Mouse (Mus musculus) c-Kit-negative CD71-positive TER-119-positive erythroid progenitor cells, embryonic 14.5 days (primary cell): ENCODE results near the gene Hspbp1.
A peak's percentile ranks its signal among the peaks of the same experiment; 100 is the strongest.

Experiments used
- DNase-seq: peaks from one replicate; pipeline ENCODE4 v3.0.0-alpha.2; 2013; ENCODE audit warnings: low read depth, low spot score

Gene Hspbp1

GRCm38 (mm10) chr7:4668506-4668905, 16.4 kb downstream of the Hspbp1 start:
- no peak for DNase-seq

DNA sequence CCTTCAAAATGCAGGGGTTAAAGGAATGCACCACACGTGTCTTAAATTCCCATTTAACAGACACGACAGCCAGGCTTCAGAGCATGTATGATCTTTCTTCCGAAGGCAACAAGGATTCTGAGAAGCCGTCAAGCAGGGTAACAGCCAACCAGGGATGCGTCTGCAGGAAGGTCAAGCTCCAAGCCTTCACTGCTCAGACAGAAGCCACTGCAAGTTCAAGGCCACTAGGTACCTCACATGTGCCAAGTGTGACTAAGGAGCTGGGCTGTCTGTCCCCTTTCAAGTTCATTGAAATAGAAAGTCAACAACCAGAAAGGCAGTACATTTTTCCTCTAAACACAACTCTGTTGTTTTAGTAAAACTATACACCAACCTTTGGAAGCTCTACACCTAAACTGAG, 18.0 kb downstream of the Hspbp1 start:
- no peak for DNase-seq

DNA sequence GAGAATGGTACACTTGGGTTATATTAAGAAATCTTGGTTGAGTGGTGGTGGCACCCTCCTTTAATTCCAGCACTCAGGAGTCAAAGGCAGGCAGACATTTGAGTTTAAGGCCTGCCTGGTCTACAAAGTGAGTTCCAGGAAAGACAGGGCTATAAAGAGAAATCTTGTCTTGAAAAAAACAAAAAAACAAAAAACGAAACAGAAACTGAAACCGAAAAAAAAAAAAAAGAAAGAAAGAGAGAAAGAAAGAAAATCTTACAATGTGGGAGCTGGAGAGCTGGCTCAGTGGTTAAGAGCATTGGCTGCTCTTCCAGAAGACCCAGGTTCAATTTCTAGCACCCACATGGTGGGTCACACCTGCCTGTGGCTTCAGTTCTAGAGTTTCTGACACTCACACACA, 21.1 kb downstream of the Hspbp1 start:
- DNase-seq = no peak

- DNase-seq = no peak
These were observed 21.7 kb downstream of the Hspbp1 start for GRCm38 (mm10) chr7:4663179-4663578.

DNA sequence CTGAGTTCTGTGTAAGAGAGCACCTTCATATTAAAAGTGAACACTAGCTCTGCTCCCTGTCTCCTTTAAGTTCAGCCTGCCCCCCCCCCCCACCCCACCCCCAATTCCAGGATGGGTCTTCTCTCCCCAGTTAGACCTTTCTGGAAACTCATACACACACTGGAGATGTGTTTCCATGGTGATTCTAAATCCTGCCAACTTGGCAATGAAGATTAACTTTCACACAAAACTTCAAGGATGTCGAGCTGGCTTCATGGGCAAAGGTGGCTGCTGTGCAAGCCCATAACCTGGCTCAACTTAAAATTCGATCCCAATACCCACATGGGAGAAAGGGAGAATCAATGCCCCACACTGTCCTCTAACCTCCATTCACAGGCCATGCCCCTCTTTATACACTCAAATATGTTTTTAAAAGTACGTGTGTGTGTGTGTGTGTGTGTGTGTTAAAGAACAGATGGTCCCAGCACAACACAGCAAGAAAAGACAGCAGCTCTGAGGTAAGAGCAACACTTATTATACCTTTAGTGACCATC, 24.9 kb downstream of the Hspbp1 start:
- DNase-seq = no peak

DNA sequence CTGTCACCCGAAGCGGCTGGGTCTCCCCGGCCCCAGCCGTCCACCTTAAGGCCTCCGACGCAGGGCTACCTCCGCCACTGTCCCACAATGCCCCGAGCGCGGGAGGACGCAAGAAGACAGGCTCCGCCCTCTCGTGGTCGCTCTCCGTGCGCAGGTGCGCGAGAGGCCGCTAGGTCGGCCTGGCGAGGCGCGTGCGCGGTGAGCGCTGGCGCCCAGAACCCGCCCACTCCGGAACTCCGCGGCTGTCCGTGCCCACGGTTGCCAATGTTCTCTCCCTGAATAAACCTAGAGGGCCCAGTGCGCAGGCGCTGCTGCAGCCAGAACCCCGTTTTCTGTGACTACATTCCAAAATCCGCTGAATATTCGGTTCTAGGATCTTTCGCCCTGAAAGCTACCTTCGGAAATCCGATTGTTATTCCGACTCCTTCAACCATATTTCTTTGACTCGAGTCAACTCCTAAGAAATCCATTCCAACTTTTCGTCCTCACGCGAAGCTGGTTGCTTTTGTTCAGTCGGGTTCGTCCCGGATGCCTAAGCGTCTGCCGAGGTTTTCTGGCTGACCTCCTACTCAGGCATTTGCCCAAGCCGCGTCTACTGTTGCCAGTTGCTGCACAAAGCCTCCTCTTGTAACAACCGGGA, 25.8 kb downstream of the Hspbp1 start, which contains the start of gene Ppp6r1:
TSS of gene Ppp6r1 (minus strand) at position 108 of the 640 bp plus-strand sequence.
- DNase-seq = peak; percentile 95

- DNase-seq = peak; percentile 31
These were observed 26.6 kb downstream of the Hspbp1 start for GRCm38 (mm10) chr7:4658128-4658907.

DNA sequence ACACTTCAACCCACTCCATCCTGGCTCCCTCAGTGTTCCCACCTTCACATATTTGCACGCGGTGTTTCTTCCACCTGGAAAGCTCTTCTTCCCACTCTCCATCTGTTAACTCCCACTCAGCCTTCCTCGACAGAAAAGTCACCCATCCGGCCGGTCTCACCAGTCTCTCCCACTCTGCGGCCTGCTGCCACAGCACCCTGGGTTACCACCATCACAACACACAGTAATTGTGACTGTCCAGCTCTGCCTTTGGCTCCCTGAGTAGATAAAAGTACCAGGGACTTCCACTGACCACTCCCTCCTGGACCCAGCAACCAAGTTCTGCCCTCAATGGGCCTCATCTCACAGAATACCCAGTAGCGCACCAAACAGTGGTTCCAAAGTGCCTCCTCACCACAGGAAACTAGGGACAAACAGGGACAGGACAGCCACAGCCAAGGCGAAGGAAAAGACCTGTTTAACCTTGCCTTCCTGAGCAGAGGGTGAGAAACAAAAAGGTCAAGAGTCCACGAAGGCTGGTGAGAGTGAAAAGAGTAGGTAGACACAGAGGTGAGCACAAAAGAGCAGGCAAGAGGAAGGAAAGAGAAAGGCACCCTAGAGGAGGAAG, 27.2 kb downstream of the Hspbp1 start:
- DNase-seq = peak; percentile 32

DNA sequence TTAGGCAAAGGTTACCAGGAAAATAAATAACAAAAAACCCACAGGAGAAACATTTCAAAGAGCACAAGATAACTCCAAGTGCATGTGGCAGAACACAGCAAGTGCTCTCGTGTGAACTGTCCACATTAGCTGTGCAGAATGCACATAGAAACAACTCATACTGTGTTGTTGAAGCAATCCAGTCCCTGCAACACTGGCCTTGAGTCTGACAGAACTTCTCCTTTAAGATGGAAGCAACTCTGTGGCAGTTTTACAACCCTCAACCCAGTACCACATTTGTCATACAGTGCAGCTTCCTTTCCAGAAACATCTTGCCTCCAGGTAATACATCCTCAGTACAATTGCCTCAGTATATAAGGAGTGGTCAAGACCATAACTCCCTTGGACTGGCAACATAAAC, 28.1 kb downstream of the Hspbp1 start:
- no peak for DNase-seq

- DNase-seq = no peak
These were observed 29.0 kb downstream of the Hspbp1 start for GRCm38 (mm10) chr7:4655916-4656315.

GRCm38 (mm10) chr7:4655393-4655792, 29.5 kb downstream of the Hspbp1 start:
- no peak for DNase-seq

- no peak for DNase-seq
These were observed 30.6 kb downstream of the Hspbp1 start for GRCm38 (mm10) chr7:4654221-4654620.

DNA sequence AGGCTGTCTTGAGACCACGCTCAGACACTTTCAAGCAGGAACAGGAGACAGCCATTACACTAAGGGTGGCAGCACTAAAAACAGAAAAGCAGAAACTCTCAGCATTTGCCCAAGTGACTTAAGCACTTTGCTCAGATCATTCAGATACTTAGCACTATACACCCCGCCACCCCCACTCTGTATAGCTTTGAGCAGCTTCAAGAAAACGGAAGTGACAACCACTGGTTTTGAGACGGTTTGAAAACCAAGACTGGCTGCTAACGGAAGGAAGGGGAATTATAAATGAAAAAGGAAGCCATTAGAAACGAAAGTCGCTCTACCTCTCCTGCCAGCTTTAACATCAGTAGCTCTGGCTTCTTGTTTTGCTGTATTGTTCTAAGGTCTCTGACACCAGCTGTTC, 31.1 kb downstream of the Hspbp1 start:
- DNase-seq = no peak

GRCm38 (mm10) chr7:4653351-4653750, 31.5 kb downstream of the Hspbp1 start:
- no peak for DNase-seq

DNA sequence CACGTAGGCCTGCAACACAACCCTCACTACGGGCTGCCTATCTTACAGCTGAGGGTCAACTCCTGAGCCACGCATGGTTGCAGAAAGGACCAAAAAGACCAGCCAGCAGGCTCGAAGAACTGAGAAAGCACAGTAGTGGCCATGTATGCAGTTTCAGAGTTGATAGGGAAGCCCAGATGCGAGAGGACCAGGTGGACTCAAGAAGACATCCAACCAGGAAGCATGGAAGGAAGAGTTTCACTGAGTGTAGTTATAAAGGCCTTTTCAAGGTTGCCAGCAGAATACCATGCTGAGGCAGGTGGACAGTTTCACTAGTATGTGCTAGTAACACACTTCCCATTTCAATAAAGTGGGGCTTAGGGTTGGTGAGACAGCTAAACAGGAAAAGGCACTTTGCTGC, 32.1 kb downstream of the Hspbp1 start:
- DNase-seq = no peak

- DNase-seq = no peak
These were observed 33.3 kb downstream of the Hspbp1 start for GRCm38 (mm10) chr7:4651581-4651980.

DNA sequence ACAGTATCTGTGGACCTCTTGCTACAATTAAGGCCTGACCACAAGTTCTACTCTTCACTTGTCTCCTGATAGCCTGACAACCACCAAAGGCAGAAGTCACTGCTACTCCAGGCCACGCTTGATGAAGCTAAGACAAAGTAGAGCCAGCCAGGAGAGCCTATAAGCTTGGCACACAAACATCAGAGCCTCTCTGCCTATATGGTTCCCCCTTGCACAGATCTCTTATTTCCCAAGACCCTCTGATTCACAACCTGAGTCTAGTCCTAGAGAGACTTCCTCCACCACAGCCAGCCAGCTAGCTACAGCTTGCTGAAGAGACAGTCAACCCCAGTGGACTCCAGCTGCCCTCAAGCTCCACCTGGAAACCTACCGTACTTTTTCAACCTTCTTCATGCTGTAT, 36.9 kb downstream of the Hspbp1 start:
- DNase-seq = no peak

- DNase-seq = no peak
These were observed 37.6 kb downstream of the Hspbp1 start for GRCm38 (mm10) chr7:4647291-4647690.

DNA sequence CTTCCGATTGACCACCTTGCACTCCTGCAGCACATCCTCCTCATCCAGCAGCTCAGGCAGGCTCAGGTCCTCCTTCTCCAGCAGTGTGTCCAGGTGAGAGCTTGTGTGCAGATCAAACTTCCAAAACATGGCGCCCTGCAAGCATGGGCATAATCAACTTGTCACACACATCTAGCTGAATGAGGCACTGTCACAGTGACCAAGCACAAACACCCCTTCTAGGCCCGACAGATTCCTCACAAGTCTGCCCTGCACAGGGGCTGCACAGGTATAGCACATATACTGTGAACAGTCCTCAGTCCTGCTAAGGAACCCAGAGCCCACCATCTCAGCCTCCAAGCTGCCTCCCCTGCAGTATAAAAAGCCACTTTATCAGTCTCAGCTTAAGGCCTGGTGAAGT, 38.1 kb downstream of the Hspbp1 start:
- DNase-seq = no peak

- no peak for DNase-seq
These were observed 41.6 kb downstream of the Hspbp1 start for GRCm38 (mm10) chr7:4643225-4643624.

DNA sequence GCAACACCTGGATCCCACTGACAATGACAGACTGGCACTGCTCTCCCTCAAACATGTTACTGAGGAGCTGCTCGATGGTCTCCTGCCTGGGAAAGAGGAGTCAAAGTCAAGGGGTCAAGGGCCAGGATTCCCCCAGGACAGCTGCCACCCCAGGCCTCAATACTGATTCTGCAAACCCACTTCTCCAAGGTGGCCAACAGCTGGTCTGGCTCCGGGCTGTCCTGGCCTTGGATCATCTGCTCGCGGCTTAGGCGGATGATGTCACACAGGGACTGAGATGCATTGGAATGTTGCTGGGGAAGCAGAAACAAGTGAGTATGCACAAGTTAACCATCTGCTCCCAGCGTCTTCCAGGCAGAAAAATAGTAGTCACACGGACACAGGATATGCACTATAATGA, 42.9 kb downstream of the Hspbp1 start:
- no peak for DNase-seq

GRCm38 (mm10) chr7:4641155-4641554, 43.7 kb downstream of the Hspbp1 start:
- no peak for DNase-seq

GRCm38 (mm10) chr7:4636179-4636578, 48.7 kb downstream of the Hspbp1 start:
- DNase-seq = no peak
